Mouse (Mus musculus): ENCODE data around the gene Fance.
"Not testable (repeated sequence)": the region's sequence is repeated elsewhere in the genome, so short reads cannot be mapped to it uniquely, and the experiment has no call there.

Gene Fance

GRCm38 (mm10) chr17:28325751-28326150, 12.4 kb downstream of the Fance start:
- no peak for DNase-seq (ENCODE audit: extremely low spot score)

- DNase-seq (ENCODE audit: extremely low spot score), result no peak
These were observed 13.6 kb downstream of the Fance start for GRCm38 (mm10) chr17:28326951-28327350.

- no peak for DNase-seq (ENCODE audit: extremely low spot score)
These were observed 14.5 kb downstream of the Fance start for GRCm38 (mm10) chr17:28327673-28328325.

- DNase-seq (ENCODE audit: extremely low spot score), result peak; percentile 97
These were observed 15.1 kb downstream of the Fance start, which contains the start of gene Rpl10a for GRCm38 (mm10) chr17:28328366-28328928. Gene Rpl10a (plus strand): TSS chr17:28328471.

- no peak for DNase-seq (ENCODE audit: extremely low spot score)
These were observed 15.6 kb downstream of the Fance start for GRCm38 (mm10) chr17:28328946-28329345.

- DNase-seq (ENCODE audit: extremely low spot score), result no peak
These were observed 16.3 kb downstream of the Fance start for GRCm38 (mm10) chr17:28329503-28330231.

GRCm38 (mm10) chr17:28330232-28330546, 16.9 kb downstream of the Fance start:
- DNase-seq (ENCODE audit: extremely low spot score), result no peak

- not testable (repeated sequence) for DNase-seq (ENCODE audit: extremely low spot score)
These were observed 17.3 kb downstream of the Fance start for GRCm38 (mm10) chr17:28330590-28330989.

GRCm38 (mm10) chr17:28331241-28332112, 18.2 kb downstream of the Fance start:
- DNase-seq (ENCODE audit: extremely low spot score), result peak; percentile 60

GRCm38 (mm10) chr17:28332113-28332914, 19.0 kb downstream of the Fance start:
- DNase-seq (ENCODE audit: extremely low spot score), result peak; percentile 63

GRCm38 (mm10) chr17:28332915-28333546, 19.7 kb downstream of the Fance start:
- DNase-seq (ENCODE audit: extremely low spot score), result peak; percentile 45

- DNase-seq (ENCODE audit: extremely low spot score), result no peak
These were observed 21.9 kb downstream of the Fance start for GRCm38 (mm10) chr17:28335267-28335666.

GRCm38 (mm10) chr17:28337547-28337946, 24.2 kb downstream of the Fance start:
- DNase-seq (ENCODE audit: extremely low spot score), result no peak

GRCm38 (mm10) chr17:28340578-28340977, 27.3 kb downstream of the Fance start:
- DNase-seq (ENCODE audit: extremely low spot score), result no peak

- peak; percentile 83 for DNase-seq (ENCODE audit: extremely low spot score)
These were observed 27.8 kb downstream of the Fance start for GRCm38 (mm10) chr17:28341091-28341490.

GRCm38 (mm10) chr17:28344050-28344607, 30.8 kb downstream of the Fance start:
- no peak for DNase-seq (ENCODE audit: extremely low spot score)

- no peak for DNase-seq (ENCODE audit: extremely low spot score)
These were observed 31.4 kb downstream of the Fance start for GRCm38 (mm10) chr17:28344670-28345069.

- DNase-seq (ENCODE audit: extremely low spot score), result peak; percentile 52
These were observed 32.0 kb downstream of the Fance start for GRCm38 (mm10) chr17:28345271-28345721.

GRCm38 (mm10) chr17:28345882-28346281, 32.6 kb downstream of the Fance start:
- DNase-seq (ENCODE audit: extremely low spot score), result no peak

- no peak for DNase-seq (ENCODE audit: extremely low spot score)
These were observed 34.0 kb downstream of the Fance start for GRCm38 (mm10) chr17:28347327-28347726.

Measured in embryo, embryonic 9.5 days (tissue).